Mouse (Mus musculus): ENCODE measurements around the gene Gm21119.
"Not testable (repeated sequence)": the region's sequence is repeated elsewhere in the genome, so short reads cannot be mapped to it uniquely, and the experiment has no call there.

The Gm21119 gene

DNA sequence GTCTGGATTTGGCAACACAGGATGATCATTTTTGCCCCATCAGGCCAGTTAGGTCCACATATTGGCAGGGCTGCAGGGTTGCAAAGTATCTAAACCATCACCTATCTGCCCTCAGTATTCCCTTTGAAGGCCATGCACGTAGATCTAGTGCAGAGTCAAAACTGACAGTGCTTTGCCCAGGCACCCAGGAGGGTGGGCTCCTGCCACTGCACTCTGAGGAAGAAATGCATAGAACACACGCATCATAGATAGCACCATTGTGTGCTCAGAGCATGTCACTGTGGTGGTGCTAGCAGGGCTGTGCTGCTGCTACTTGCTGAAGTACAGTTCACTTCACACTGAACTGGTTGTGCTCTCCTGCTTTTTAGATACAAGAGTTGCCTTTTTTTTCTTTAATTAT, at the start of gene Gm21119:
Gene Gm21119 (plus strand): TSS at position 301 of the 400 bp plus-strand sequence.
- DNase-seq (ENCODE audit: low read depth, low spot score), result not testable (repeated sequence)

DNA sequence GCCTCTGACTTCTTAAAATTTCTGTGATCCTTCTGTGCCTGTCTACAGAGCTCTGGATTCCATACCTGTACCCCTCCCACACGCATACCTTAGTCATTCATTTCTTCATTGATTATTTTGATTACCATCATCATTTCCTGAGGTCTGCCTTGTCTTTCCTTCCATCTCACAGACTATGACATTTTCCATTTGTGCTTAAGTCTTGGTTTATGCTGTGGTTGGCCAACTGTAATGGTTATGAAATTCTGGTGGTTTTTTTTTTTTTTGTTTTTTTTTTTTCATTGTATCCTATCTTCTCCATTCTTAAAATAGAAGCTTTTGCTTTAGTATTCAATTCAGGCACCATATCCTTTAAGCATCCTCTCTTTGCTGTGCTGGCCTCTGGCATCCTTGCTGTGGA, 48.0 kb upstream of the Gm21119 start:
- not testable (repeated sequence) for DNase-seq (ENCODE audit: low read depth, low spot score)

DNA sequence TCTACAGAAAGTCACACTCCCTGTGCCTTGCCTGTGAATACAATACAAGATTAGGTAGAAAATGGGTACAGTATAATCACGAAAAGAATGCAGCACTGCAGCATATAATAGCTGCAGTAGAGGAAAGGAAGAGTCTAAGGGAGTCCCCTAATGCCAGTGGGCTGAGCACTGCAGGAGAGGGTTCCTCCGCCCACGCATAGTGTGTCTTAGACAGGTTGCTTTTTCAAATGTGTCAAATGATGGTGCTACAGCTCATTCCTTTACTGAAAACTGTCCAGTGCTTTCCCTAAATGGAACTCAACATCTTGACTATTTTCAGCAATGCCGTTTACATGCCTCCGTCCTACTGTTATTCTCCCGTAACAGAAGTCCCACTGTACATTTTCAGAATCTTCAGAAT, 33.6 kb upstream of the Gm21119 start:
- not testable (repeated sequence) for DNase-seq (ENCODE audit: low read depth, low spot score)

- not testable (repeated sequence) for DNase-seq (ENCODE audit: low read depth, low spot score)
These were observed 31.9 kb upstream of the Gm21119 start for GRCm38 (mm10) chr8:20582772-20583171.

- peak; percentile 6 for DNase-seq (ENCODE audit: low read depth, low spot score)
These were observed 26.2 kb upstream of the Gm21119 start for GRCm38 (mm10) chr8:20588268-20589177.

DNA sequence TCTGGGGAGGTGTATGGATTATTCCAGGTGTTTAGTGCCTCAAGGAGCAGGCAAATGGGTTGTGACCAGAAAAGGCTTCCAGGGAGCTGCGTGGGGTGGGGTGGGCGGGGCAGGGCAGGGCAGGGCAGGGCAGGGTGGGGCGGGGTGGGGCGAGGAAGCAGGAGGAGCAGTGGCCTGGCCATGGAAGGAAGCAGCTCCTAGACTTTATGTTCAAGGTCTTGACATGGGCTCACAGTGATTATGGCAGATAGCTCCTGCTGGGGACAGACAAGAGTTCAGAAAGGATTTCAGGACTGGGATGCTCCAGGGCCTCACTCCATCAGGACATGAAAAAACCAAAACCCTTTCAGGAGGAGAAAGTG, 25.6 kb upstream of the Gm21119 start:
- not testable (repeated sequence) for DNase-seq (ENCODE audit: low read depth, low spot score)

DNA sequence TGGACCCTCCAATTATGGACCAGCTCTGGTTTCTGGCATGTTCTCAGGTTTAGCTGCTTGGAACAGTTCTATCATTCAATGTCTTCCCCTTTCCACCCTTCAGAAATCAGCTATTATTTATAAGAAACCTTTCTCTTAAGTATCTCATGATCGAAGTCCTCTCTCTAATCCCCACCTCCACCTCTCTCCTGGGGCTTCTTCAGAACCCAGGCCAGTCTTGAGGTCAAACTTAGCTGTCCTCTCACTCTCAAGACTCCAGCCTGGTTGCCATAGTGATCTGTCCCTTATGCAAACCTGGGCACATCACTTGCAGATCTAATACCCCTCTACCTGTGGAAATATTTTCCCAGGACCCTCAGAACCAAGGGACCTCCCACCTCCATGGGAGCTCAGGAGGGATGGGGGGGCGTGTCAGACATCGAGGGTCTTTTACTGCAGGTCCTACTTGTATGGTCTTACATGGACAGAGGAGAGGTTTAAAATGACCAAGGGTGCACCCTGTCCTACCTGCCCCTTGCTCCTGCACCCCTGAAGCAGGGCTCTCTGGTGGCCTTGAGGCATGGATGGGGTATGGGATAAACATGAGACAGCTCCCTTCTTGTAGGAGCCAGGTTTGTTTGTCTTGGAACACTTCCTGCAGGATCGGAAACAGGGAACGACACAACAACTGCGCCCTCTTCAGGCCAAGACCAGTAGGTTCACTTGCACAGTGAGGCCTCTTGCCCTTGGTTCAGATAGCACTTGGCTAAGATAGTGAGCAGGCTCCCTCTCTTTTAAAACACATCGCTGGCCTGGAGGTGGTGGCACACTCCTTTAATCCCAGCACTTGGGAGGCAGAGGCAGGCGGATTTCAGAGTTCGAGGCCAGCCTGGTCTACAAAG, 24.4 kb upstream of the Gm21119 start:
- not testable (repeated sequence) for DNase-seq (ENCODE audit: low read depth, low spot score)

DNA sequence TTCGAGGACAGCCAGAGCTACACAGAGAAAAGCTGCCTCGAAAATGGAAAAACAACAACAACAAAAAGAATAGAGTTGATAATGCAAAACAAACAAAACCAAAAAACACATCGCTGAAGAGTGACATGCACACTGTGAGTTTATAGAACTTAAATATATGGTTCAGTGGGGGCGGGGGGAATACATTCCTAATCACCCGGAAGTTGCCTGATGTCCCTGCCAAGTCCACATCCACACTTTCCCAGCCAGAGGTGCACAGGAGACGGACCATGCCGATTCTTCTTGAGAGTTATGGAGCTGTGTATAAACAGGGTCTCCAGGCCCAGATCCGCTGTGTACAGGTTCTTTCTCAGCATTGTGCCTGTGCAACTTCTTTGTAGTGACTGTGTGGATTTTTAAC, 23.7 kb upstream of the Gm21119 start:
- not testable (repeated sequence) for DNase-seq (ENCODE audit: low read depth, low spot score)

GRCm38 (mm10) chr8:20592732-20593272, 21.9 kb upstream of the Gm21119 start:
- not testable (repeated sequence) for DNase-seq (ENCODE audit: low read depth, low spot score)

GRCm38 (mm10) chr8:20593841-20594240, 20.9 kb upstream of the Gm21119 start:
- not testable (repeated sequence) for DNase-seq (ENCODE audit: low read depth, low spot score)

GRCm38 (mm10) chr8:20596081-20596841, 18.5 kb upstream of the Gm21119 start:
- DNase-seq (ENCODE audit: low read depth, low spot score), result not testable (repeated sequence)

DNA sequence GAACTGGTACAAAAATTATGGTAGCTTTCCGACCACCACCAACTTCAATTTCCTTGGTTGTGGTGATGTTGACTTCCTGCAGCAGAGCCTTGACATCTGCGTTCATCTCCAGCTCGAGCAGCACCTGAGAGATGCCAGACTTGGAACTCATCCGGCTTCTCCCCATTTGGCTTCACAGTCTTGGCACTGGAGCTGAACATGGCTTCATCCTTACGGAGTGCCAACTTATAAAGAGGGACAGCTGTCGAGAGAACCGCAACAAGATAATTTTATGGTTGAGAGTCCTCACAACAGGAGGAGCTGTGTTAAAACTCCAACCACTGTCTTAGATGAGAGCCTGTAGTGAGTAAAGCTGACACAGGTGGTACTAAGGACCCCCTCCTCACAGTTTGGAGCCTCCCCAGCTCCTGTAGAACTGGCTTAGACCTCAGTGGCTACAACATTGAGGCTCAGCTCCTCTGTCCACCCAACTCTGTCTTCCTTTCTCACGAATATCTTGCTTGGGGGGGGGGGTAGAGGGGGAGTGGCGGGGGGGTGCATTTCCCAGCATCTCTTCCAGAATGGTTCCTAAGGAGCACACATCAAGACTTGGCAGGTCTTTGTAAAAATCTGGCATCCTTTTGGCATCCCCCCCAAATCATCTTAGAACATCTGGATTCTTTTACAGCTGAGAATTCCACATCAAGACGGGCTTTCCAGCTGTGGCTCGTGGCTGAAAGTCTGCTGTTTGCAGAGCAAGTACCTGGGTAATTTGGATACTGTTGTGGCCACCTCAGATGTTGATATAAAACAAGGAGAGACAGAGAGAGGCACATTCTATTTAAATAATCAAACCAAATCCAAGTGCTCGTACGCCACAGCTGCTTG, 17.6 kb upstream of the Gm21119 start:
- DNase-seq (ENCODE audit: low read depth, low spot score), result not testable (repeated sequence)

DNA sequence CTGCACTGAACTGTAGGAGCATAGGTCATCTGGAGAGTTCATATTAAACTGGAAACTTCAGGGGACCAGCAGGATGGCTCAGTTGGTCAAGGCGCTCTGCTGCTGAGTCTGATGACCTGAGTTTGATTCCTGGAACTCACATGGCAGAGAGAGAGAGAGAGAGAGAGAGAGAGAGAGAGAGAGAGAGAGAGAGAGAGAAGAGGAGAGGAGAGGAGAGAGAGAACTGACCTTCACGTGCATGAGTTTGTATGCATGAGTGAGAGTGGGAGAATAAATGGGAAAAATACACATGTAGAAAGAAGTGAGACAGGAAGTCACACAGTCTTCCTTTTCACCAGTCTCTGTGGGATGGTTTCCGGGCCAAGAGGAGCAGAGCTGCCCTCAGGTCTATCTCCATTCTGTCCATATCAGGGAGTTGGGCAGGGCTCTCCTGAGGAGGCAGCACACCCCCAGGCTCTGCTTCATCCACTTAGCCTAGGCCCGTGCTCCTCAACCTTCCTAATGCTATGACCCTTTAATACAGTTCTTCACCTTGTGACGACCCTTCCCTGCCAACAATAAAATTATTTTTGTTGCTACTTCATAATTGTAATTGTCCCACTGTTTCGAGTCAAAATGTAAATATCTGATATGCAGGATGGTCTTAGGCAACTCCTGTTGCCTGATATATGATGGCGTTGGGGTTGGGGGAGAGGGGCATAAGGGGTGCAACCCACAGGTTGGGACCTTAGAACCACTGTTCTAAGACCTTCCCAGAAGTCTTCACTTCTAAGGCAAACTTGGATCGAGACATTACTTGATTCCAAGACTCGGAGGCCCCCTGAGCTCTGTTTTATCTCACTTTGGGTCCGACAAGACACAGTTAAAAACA, 16.2 kb upstream of the Gm21119 start:
- not testable (repeated sequence) for DNase-seq (ENCODE audit: low read depth, low spot score)

GRCm38 (mm10) chr8:20599350-20599749, 15.4 kb upstream of the Gm21119 start:
- DNase-seq (ENCODE audit: low read depth, low spot score), result not testable (repeated sequence)

- DNase-seq (ENCODE audit: low read depth, low spot score), result not testable (repeated sequence)
These were observed 3.9 kb upstream of the Gm21119 start for GRCm38 (mm10) chr8:20610856-20611255.

DNA sequence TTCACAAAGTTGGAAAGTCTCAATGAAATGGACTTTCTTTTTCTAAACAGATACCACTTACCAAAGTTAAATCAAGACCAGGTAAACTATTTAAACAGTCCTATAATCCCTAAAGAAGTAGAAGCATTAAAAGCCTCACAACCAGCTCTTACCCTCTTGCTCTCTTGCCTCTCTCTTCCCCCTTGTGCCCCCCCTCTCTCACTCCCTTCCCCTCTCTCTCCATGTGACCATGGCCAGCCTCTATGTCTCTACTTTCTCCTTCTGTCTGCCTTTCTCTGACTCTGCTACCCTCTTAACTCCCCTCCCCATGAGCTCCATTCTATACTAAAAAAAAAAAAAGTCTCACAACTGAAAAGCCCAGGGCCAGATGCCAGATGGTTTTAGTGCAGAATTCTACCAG, 2.0 kb upstream of the Gm21119 start:
- not testable (repeated sequence) for DNase-seq (ENCODE audit: low read depth, low spot score)

DNA sequence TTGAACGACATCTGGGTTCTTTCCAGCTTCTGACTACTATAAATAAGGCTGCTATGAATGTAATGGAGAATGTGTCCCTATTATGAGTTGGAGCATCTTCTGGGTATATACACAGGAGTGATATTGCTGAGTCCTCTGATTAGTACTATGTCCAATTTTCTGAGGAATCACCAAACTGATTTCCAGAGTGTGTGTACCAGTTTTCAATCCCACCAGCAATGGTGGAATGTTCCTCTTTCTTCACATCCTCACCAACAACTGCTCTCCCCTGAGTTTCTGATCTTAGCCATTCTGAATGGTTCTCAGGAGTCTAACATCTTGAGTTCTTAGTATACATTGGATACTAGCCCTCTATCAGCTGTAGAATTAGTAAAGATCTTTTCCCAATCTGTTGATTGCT, 16.0 kb downstream of the Gm21119 start:
- not testable (repeated sequence) for DNase-seq (ENCODE audit: low read depth, low spot score)

- not testable (repeated sequence) for DNase-seq (ENCODE audit: low read depth, low spot score)
These were observed 23.2 kb downstream of the Gm21119 start for GRCm38 (mm10) chr8:20637931-20638330.

DNA sequence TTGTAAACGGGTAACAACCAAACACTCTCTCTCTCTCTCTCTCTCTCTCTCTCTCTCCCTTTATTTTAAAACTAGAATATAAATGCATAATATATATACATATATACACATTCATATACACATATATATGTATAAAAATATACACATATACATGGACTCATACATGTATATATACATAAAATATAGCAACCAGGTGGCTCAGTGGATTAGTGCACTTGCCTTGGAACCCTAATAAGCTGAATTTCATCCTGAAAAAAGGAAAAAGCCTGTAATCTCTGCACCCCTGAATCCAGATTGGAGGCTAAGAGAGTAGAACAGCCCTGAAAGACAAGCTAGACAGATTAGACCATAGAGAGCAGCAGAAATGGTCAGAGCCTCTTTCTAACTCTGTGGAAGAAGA, 28.8 kb downstream of the Gm21119 start:
- DNase-seq (ENCODE audit: low read depth, low spot score), result not testable (repeated sequence)
